Mouse (Mus musculus) bone marrow, adult 2 months (tissue): Measurements from ENCODE around the gene Tnp2.

Experiments
- CTCF ChIP-seq: fragments of 200-500 bp; IDR thresholded peaks from 2 replicates; pipeline ENCODE4 v1.5.1; 2011; ENCODE audit warnings: low read length, control low read depth; ENCODE audit not compliant: control insufficient read depth, insufficient read depth
- POLR2A ChIP-seq: fragments of 200-500 bp; IDR thresholded peaks from 2 replicates; pipeline ENCODE4 v1.6.1; 2011; ENCODE audit warnings: low read depth, mild to moderate bottlenecking, control low read depth, low read length, borderline replicate concordance; ENCODE audit not compliant: control insufficient read depth

GRCm38 (mm10) chr16:10821387-10821786, 32.9 kb upstream of the Tnp2 start:
- TF ChIP-seq POLR2A (no peak), CTCF (no peak)
